Mouse (Mus musculus): ENCODE data around the gene Traf7.
A peak's percentile ranks its signal among the peaks of the same experiment; 100 is the strongest.

The Traf7 gene

GRCm38 (mm10) chr17:24476022-24476776, 51.5 kb downstream of the Traf7 start:
- no peak for DNase-seq

GRCm38 (mm10) chr17:24475586-24475985, 52.2 kb downstream of the Traf7 start:
- DNase-seq, result no peak

GRCm38 (mm10) chr17:24474557-24474956, 53.2 kb downstream of the Traf7 start:
- no peak for DNase-seq

GRCm38 (mm10) chr17:24473612-24474275, 54.0 kb downstream of the Traf7 start, which contains the start of gene Bricd5:
Gene Bricd5 (plus strand): TSS chr17:24473884.
- no peak for DNase-seq

- no peak for DNase-seq
These were observed 55.2 kb downstream of the Traf7 start for GRCm38 (mm10) chr17:24472512-24472911.

- DNase-seq, result peak; percentile 56
These were observed 56.8 kb downstream of the Traf7 start for GRCm38 (mm10) chr17:24470701-24471527.

GRCm38 (mm10) chr17:24469910-24470602, 57.7 kb downstream of the Traf7 start, which contains the start of the genes E4f1 and Pgp:
Gene E4f1 (minus strand): TSS chr17:24470313.
Gene Pgp (plus strand): TSS chr17:24470392.
- DNase-seq, result peak; percentile 97

- DNase-seq, result no peak
These were observed 58.3 kb downstream of the Traf7 start for GRCm38 (mm10) chr17:24469336-24469909.

- DNase-seq, result no peak
These were observed 59.0 kb downstream of the Traf7 start for GRCm38 (mm10) chr17:24468636-24469246.

GRCm38 (mm10) chr17:24463374-24464133, 64.2 kb downstream of the Traf7 start:
- DNase-seq, result no peak

GRCm38 (mm10) chr17:24462932-24463331, 64.8 kb downstream of the Traf7 start:
- DNase-seq, result no peak

GRCm38 (mm10) chr17:24461580-24461979, 66.2 kb downstream of the Traf7 start:
- DNase-seq, result peak; percentile 63
